Mouse (Mus musculus) layer of hippocampus, adult 9-10 months (tissue): ENCODE measurements around the gene Klhl25.
"Not testable (repeated sequence)": the region's sequence is repeated elsewhere in the genome, so short reads cannot be mapped to it uniquely, and the experiment has no call there.

Source experiments
- DNase-seq: peaks from one replicate; pipeline ENCODE4 v3.0.0; 2022; ENCODE audit warnings: low spot score

Gene Klhl25

DNA sequence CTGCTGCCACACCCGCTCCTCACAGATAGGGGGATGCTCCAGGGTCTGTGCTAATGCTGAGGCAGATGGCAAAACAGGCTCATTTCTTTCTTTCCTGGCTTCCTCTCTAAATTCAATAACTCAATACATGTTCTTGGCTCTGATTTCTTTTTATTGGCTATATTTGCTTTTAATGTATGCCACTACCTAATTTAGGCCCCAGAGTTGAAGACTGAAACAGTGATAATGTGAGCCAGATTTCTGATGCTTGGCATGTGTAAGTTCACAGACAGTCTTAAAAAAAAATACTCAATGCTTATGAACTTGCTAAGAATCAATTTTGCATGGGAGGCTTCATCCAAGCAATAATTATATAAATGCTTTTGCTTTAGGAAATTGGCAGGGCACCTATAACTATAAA lies 2.2 kb upstream of the Klhl25 start:
- DNase-seq: no peak

DNA sequence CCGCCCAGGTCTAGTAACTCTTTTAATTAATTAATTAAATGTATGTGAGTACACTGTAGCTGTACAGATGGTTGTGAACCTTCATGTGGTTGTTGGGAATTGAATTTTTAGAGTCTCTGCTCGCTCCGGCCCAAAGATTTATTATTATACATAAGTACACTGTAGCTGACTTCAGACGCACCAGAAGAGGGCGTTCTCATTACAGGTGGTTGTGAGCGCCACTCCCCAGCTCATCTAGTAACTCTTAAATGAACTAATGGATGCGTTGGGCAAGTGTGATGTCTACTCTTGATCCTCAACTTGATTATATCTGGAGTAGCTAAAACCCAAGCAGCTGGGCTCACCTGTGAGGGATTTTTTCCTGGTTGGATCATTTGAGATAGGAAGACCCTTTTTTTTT lies 1.2 kb upstream of the Klhl25 start:
- DNase-seq: no peak

DNA sequence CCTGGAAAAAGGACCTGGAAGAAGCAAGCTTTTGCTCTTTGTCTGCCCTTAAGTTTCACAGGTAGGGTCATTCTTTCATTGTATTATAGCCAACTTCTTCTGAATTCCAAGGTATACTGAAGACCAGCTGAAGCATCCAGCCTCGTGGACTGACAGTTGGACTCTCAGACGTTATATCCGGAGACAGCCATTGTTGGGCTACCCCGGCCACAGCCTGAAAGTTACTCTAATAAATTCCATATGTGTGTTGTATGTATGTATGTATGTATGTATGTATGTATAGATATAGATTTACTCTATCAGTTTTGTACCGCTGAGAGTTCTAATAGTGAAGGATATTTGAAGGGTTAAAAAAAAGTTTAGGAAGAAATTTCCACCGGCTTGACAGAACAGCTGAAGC lies 621 bp upstream of the Klhl25 start:
- DNase-seq: no peak

DNA sequence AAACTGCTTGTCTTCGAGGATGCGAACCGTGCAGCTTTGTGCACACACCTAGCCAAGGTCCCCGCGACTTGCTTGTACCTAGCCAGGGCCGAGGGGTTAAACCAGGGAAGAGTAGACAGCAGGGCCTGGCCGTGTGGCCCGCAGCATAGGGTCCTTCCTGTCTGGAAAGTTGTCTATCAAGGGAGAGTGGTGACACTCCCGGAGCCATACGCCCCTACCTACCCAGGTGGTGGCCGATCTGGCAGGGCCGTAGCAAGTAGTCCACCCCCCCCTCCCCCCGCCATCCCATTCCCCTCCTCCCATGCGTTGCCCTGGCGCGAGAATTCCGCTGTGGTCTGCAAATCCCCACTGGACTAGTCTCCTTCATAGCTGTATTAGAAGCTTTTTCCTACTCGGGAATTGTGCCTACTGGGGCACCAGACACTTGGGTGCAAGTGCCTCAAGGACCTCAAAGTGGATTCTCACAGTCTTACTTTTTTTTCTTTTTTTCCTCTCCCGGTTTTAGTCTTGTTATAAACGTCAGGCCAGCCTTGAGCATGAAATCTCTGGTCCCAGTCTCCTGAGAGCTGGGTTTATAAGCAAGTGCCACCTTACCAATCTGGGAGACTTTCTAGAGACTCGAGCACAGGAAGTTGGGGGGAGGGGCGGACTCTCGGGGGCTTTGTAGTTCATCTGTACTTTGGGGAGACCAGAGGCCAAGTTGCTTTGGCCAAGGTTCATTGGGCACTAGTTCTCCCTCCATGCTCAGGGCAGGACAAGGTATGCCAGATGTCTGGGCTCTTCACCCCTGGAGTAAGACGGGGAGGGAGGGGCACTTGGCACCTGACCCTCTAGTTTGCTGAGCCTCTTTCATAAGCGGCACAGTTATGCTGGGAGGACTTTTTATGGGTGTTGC lies 913 bp downstream of the Klhl25 start:
- DNase-seq: no peak

DNA sequence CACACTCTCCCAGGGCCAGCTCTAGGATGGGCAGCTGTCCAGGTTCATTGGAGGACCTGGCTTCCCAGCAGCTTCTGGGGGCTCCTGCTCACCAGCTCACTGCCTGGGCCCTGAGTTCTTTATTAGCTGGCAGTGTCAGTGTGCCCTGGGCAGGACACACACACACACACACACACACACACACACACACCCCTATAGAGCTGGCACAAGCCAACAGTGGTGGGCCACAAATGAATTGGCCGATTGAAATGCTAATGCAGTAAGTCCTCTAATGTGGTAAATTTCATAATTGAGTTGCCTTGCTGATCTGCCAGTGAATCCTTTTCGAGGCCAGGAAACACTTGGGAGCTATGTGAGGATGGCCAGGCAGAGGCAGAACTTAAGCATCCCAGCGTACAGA lies 2.3 kb downstream of the Klhl25 start:
- not testable (repeated sequence) for DNase-seq

DNA sequence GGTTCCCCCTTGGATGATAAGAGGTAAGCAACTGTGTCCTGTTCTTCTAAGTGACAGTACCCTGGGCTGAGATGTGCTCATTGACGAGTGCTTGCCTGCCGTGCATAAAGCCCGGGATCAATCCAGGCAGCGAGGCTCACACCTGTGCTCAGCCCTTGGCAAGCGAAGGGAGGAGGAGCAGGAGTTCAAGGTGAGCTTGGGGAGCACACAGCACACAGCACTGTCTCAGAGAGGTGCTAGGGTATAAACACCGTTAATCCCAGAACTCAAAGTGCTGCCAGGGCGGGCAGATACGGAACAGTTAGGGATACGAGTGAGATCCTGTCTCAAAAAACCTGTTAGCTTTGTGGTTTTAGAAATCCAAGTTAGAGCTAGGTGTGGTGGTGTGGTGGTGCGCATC lies 3.2 kb downstream of the Klhl25 start:
- no peak for DNase-seq

DNA sequence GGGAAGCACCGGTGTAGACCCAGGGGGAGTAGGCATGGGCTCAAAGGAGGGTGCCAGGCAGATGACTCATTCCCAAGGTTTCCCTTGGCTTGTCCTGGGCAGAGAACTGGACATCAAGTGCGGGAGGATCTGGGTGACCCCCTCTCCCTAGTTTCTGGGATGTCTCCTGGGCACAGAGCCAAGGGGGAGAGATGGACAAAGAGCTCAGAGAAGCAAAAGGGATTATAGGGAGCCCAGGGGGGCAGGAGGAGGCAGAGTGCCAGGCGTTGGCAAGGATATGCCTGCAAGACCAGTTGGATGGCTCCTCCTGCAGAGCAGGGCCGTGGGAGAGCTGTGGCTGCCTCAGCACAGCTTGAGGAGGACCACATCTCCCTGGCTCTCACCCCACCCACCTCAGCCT lies 4.3 kb downstream of the Klhl25 start:
- DNase-seq: no peak

DNA sequence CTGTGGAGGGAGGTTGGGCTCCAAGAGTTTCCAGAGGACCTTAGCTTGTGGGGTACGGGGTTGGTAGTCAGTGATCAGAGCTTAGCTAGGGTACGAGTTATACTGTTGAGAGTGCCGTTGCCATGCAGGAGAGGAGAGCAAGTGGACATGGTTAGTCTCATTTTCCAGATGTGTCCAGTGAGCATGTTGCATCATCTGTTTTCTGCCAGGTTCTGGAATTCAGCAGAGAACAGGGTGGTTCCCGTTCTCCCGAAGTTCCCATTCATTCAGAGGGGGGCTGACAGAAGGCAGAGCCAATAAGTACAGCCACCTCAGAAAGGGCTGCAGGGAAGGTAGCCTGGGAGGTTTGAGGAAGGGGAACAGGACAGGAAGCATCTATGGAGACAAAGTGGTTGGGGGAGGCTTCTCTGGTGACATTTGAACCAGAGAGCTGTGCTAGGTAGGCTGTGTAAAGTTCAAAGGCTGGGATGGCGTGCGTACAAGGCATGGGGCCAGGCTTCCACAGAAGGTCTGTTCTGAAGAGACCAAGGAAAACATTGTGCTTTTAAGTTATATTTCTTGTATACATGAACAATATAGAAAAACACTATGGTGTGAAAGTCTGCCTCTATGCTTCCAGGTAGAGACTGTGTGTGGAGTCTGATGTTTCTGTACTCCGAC lies 5.2 kb downstream of the Klhl25 start:
- no peak for DNase-seq

DNA sequence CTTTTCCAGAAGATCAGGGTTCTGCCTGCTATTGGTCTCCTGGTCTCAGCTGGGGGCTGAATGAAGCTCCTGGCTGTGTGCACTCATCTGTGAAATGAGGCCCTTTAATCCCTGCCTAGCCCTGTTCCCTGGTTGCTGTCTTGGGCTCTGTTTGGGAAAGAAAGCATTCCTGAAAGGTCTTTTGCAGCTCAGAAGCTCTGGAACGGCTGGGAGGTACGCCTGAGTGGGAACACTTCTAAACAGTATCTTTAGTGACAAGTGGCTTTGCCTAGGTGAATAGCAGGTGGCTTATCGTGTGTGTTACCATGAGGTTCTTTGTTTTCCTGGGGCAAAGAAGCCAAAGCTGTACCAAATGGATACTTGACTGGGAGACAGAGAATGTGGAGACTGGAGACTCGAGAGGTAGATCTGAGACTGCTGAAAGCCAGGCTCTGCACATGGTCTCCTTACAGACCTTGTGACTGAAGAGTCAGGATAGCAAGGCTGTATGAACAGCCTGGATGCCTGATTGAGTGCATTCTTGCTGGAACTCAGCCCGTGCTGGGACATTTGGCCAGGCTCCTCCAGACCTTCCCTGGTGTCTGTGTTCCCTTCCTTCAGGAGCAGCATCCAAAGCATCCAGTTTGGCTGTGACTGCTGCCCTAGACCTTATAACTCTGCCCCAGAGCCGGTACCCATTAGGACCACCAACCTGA lies 6.3 kb downstream of the Klhl25 start:
- DNase-seq: no peak

DNA sequence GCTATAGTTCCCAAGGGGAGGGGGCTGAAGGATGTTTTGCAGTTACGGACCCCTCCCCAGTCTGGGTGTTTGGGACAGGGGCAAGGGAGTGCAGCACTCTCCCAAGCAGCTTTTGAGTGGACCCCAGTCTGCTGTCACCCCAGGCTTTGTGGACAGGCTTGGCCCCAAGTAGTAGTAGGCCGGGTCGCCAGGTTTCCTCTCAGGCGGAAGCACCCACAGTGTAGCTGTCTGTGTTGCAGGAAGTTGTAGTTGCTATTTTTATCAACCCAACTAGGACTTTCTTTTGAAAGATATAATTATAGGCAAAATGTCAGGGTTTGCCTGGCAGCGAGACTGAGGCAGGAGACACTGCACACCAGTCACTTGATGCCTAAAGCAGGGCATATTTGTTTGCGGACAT lies 6.9 kb downstream of the Klhl25 start:
- no peak for DNase-seq

DNA sequence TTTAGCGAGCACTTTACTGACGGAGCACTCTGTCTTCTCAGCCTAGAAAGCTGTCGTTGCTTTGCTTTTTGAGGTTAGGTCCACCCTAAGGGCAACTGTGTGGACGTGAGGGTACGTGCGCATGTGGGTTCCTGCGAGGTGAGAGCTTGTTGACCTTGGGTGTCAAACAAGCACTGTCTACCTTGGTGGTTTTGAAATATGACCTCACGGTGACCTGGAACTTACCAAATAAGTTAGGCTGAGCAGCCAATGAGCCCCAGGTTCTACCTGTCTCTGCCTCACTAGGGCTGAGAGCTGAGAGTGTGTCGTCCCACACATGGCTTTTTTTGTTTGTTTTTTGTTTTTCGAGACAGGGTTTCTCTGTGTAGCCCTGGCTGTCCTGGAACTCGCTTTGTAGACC lies 8.1 kb downstream of the Klhl25 start:
- DNase-seq: no peak

DNA sequence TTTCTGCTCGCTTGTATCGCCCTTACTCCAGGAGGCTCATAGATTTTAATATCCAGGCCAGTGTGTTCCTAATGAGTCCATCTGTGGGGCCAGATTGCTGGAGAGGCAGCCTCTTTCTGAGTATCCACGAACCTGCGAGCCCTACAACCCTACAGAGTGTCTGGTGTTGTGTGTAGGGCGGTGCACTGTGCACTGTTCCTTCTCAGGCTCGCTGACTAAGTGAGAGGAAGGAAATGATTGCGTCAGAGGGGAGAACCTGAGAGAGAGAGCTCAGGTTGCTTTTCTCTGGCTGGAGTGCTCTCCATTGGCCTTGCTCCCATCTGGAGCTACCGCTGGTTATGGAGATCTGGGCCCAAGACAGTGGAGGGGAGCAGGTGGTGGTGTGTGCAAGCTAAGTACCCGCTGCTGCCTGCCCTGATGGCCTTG lies 11.7 kb downstream of the Klhl25 start:
- DNase-seq: no peak

DNA sequence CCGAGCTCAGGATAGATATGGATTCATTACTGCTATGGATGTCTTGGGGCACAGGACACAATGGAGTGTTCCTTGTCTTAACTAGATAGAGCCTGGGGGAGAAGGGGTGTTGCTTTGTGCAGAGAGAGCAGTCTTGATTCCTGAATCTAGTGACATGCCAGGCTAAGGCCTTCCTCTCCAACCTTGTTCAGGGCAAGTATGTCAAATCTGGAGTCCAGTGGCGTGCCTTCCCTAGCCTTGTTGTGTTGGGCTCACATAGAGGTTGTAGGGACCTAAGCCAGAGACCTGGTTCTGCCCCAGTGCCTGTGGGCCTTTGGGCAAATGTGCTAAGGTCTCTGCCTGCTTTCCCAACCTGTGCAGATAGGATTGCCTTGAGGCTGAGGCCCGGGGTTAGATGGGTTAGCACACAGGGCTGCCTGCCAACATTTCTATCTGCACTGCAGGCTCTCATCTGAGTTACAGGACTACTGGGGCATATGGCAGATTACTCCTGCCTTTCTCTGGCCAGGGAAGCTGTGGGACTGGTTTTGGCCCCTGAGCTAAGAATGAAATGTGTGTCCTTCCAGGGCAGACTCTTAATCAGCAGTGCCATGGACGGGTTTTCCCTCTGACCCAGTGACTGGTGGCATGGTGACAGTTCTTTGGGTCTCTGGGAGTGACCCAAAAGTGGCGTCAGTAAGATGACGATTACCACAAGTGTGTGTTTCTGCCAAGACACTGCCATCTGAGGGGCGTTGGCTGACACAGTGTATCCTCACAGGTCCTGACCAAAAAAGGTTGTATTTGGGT lies 13.7 kb downstream of the Klhl25 start:
- DNase-seq: not testable (repeated sequence)

DNA sequence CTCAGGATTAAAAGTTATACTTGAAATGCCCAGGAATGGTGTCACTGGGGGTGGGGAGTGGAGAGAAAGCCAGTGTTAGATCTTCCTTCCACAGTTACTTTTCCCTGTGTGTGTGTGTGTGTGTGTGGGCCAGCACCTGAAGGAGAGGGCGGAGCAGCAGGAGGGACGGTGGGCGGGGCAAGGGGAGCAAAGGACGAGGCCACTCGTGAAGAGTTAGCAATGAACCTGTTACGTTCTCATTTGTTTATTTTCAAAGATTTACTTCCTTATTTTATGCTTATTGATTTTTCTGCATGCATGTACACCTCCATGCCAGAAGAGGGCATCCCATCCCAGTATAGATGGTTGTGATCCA lies 14.3 kb downstream of the Klhl25 start:
- not testable (repeated sequence) for DNase-seq

DNA sequence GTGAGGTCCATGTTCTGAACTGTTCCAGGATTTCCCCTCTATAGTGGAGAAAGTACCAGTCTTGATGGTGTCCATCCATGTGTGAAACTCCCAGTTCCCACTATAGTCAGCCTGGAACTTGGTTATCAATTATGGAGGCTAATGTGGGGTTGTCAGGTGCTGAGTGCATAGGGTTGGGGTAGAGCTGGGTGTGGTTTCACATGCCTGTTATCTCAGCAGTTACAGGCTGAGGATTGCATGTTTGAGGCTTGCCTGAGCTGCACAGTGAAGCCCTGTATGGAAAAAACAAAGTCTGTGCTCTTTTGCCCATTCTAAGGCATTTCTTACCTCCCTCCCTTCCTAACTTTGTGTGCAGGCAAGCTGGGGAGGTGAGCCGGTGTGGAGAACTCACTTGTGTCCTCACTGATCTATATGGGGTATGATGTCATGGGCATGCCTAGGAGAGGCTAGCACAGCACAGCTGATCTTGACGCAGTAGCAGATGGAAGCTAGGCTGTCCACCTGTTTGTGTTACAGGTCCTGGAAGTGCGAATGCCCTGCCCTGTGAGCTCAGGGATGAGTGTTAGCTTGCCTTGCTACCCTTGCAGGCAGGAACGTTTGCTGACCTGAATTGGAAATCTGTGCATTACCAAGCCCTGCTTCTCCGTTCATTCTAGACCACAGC lies 15.3 kb downstream of the Klhl25 start:
- DNase-seq: not testable (repeated sequence)

DNA sequence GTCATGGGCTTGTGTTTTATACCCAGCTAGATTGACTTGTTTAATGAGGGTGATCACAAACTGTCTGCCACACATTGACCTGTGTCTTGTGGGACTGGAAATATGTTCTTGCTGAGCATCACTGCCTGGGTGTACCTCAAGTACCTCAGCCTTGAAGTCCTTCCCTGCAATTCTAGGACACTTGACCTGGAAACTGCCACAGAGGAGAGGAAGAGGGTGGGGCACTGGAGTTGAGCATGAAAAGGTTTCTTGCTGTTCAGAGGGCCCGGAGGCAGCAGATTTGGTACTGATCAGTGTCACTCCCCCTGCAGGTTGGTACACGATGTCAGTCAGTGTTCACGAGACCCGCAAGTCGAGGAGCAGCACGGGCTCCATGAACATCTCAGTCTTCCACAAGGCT lies 16.9 kb downstream of the Klhl25 start:
- no peak for DNase-seq

DNA sequence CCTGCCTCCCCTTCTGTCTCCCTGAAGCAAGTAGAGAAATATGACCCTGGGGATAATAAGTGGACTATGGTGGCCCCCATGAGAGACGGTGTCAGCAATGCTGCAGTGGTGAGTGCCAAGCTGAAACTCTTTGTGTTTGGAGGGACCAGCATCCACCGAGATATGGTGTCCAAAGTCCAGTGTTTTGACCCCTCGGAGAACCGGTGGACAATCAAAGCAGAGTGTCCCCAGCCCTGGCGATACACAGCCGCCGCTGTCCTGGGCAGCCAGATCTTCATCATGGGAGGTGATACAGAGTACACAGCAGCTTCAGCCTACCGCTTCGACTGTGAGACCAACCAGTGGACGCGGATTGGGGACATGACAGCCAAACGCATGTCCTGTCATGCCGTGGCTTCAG lies 18.4 kb downstream of the Klhl25 start:
- DNase-seq: no peak

DNA sequence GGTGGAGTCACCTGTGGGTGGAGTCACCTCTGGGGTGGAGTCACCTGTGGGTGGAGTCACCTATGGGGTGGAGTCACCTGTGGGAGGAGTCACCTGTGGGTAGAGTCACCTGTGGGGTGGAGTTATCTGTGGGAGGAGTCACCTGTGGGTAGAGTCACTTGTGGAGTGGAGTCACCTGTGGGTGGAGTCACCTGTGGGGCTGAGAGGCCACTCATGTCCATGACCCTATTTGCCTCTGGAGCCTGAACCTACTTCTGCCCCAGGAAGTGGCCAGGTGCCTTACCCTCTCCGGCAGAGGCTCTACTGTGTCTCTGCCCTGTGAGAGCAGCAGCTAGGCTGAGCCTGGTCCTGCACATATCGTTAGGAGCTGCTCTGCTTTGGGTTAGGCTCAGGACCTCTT lies 20.6 kb downstream of the Klhl25 start:
- no peak for DNase-seq

DNA sequence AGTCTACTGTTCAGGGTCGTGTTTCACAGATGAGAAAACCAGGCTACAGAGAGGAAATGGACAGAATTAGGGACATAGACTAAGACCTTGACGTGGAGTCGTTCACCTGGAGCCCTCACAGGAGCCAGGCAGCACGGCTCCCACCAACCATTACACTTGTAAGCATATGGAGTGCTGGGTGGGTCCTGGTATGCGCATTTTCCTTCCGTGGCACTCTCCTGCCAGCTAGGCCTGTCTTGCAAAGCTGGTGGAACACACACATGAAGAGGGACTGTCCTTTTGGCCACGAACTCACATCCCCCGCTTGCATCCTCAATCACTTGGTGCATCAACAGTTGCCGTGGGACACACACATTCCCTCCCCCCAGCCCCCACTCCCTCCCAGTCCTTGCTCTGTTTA lies 22.4 kb downstream of the Klhl25 start:
- DNase-seq: no peak

DNA sequence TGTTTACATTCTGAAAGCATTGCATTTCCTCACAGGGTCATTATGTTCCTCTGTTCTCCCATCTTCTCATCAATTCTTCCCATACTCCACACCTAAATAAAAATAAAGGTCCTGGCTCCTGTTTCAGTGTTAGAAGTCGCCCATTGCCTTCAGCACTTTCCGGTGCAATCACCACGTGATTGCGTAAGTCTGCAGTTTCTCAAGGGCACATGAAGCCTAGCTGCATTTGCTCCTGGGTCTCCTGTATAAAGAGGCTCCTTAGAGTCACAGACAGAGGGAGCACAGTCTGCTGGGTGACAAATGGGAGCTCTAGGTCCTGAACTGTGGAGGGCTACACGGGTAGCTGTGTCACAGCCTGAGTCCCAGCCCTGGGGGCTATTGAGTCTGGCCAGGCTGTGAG lies 24.1 kb downstream of the Klhl25 start:
- DNase-seq: no peak

DNA sequence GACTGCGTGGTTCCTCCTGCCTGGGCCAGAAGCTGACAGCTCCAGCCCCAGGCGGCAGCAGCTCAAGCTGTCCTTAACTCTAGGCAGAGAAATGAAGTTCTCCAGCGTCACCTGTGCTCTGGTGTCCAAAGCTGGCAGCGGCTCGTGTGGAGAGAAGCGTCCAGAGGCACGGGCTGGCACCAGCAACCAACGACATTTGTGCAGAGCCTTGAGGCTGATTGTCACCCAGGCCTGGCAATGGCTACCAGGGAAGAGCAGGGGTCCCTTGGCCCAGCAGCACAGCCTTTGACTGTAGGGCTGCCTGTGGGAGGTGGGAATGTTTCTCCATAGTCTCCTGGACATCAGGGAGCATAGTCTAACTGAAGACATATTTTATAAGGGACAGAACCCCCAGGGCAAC lies 24.6 kb downstream of the Klhl25 start:
- no peak for DNase-seq

DNA sequence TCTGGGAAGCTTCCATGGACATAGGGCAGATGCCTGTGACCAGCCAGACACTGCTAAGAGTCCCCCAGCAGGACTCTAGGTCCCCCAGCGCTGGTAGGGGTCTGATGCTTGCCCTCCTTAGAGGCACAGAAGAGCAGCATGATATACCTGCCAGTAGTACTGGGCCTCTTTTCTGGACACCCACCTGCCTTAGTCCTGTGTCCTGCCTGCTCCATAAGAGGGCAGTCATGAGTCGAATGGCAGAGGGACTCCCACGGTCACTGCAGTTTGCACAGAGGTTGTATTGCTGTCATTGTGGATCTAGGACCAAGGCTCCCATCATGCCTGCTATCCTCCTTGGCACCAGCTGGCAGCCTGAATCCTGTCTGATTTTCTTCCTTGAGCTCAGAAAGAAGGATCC lies 25.1 kb downstream of the Klhl25 start:
- no peak for DNase-seq
